Mouse (Mus musculus): ENCODE results near the gene Chil1.

The Chil1 gene

GRCm38 (mm10) chr1:134182025-134182424 lies at the start of gene Chil1:
Gene Chil1 (plus strand): TSS chr1:134182176.
- DNase-seq = no peak

GRCm38 (mm10) chr1:134133316-134133715 lies 48.7 kb upstream of the Chil1 start:
- DNase-seq = no peak

DNA sequence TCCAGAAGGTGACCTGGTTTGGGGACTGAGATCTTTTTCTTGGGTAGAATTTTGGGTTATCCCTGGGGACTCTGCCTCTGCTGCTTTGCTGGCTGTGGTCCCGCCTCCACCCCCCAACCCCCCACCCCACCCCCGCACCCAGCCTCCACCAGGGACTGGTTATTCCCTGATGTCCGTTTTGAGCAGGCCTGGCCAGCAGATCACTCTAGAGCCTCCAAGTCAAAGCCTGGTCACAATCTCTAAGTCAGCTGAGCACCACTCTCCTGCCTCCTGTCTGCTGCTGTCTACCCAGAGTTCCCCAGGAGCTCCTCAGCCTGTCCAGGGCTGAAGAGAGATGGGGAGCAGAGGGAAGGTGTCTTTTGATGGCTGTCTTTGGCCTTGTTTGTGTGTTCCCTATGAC lies 45.6 kb upstream of the Chil1 start:
- no peak for DNase-seq

GRCm38 (mm10) chr1:134138424-134138823 lies 43.6 kb upstream of the Chil1 start:
- no peak for DNase-seq

GRCm38 (mm10) chr1:134142363-134142794 lies 39.6 kb upstream of the Chil1 start:
- DNase-seq = no peak

DNA sequence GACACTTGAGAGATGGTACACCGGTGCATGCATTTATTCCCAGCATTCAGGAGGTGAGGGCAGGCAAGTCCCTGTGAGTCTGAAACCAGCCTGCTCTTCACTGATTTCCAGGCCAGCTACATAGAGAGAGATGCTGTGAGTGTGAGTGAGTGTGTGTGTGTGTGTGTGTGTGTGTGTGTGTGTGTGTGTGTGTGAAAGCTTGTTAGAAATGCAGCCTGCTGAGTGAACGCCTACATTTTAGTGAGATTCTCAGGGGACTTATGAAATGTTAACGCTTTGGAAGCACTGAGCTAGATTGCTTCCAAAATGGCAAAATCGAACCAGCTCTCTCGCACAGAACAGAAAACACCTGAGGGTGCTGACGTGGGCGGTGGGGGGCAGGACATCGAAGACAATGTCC lies 35.9 kb upstream of the Chil1 start:
- no peak for DNase-seq

GRCm38 (mm10) chr1:134150076-134150475 lies 31.9 kb upstream of the Chil1 start:
- no peak for DNase-seq

DNA sequence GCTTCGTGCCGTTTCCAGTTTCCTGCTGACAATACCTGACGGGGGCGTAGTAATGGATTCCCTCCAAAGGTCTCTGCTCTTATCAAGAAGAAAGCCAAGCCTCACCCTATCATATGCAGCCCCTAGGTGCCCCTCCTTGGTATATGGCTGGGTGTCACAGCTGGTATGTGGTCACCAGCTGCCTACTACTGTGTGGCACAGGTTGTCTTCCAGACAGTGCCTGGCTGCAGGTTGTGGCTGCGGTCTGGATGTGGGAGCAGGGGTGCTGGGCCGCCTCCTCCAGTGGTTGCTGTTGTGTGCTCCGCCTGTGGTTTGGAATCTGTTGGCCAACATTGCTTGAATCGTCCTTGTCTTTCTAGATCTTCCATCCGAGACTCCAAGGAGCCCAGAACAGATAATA lies 31.2 kb upstream of the Chil1 start:
- no peak for DNase-seq

- peak; percentile 10 to 63 for DNase-seq
These were observed 30.1 kb upstream of the Chil1 start for GRCm38 (mm10) chr1:134151655-134152412.

DNA sequence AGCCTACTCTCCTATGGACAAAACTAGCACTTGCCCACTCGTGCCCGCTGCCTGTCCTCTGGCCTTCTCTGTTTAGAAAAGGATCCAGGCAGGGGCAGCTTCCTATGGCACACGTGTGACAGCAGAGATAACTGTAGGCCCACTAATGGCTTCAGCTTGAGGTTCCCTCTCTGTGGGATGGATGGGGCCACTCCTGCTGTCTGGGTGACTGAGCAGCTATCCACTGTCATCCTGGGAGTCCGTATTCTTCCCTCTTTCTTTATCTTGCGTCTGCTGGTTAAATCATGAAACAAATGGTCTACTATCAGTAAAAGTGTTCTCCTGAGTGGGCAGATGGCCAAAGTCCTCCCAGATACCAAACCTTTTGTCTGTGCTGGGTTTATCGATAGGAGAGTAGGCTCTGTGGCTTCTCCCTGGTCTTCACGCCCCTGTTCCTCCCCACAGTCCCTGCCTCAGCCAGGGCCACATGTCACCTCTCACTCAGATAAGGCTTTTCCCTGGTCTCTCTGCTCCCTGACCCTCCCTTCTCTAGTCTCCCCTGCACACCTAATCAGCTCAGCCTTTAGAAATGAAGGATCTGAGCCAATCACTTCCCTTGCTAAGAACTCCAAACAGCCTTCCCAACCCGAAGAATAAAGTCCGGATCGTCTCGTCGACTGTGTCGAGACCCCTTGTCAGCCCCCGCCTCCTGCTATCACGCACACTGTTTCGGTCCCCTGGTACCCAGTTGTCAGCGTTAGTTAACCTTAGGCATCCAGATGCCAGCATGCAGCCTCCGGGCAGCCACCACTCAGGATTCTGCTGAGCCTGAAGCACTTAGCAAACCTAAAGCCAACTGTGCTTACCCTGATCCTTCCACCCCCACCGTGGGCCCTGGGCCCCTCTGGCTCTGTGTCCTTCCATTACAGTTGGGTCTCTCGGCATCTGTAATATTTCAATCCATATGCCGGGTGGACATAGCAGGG lies 29.1 kb upstream of the Chil1 start:
- no peak for DNase-seq

- no peak for DNase-seq
These were observed 27.9 kb upstream of the Chil1 start for GRCm38 (mm10) chr1:134154121-134154520.

GRCm38 (mm10) chr1:134154655-134155054 lies 27.3 kb upstream of the Chil1 start:
- DNase-seq = no peak

DNA sequence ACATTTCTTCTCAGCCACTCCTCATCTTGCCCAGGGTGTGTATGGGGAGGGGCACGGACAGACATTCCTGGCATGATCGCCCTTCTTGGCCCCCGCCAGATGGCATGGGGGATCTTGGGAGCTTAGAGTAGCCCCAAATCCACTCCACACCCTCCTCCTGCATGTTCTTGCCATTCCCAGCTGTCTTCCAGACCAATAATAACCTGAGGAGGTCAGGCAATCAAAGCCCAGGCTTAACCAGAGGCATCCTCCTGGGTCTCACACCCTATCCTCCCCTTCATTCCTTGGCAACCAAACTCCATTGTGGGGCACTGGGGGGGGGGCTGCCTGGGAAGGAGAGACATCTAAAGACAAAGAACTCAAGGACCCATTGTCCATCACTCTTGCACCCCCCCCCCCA lies 21.6 kb upstream of the Chil1 start:
- DNase-seq = no peak

GRCm38 (mm10) chr1:134161399-134161798 lies 20.6 kb upstream of the Chil1 start:
- no peak for DNase-seq

DNA sequence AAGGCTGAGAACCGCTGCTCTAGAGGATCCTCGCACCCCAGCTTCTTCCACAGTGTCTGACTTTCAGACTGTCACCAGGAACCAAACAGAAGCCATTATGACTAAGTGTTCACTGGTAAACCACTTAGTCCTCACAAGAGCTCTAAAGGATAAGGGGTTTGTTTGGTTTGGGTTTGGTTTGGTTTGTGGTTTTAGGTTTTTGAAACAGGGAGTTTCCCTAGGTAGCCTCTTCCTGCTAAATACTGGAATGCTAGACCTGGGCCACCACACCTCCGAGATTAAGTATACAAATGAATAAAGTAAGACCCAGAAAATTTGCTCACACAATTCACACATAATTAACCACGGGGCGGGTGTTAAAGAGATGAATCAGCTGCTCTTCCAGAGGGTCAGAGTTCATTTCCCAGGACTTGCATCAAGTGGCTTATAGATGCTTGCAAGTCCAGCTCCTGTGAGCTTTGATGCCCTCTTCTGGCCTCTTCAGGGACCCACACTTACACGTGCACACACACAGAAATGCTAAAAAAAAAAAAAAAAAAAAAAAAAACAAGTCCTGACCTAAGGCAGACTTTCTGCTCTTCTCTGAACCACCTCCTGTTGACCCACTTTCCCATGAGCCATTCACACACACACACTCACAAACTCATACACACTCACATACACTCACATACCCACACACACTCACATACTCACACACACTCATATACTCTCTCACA lies 19.3 kb upstream of the Chil1 start:
- no peak for DNase-seq

DNA sequence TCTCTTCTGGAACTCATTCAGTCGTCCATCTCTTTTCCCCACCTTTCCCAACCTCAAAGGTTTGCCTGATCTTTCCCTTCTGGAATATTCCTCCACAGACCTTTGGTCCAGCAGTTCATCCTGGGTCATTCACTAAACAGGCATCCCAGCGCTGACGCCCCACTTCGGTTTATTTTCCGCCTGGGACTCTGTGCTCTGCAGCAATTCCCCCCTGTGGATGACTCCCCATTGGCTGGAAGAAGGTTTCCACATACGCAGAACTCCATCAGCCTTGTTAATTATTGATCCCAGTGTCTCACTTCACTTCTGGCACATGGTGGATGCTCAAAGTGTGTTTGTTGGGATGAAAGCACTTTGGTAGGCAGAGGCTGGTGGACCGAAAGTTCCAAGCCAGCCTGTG lies 18.5 kb upstream of the Chil1 start:
- no peak for DNase-seq

- no peak for DNase-seq
These were observed 17.5 kb upstream of the Chil1 start for GRCm38 (mm10) chr1:134164454-134164853.

DNA sequence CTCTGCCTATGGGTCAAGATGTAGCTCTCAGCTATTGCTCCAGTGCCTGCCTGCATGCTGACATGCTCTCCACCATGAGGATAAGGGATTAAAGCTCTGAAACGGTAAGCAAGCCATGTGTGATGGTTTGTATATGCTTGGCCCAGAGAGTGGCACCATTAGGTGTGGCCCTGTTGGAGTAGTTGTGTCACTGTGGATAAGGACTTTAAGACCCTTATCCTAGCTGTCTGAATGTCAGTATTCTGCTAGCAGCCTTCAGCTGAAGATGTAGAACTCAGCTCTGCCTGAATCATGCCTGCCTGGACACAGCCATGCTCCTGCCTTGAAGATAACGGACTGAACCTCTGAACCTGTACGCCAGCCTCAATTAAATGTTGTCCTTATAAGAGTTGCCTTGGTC lies 15.4 kb upstream of the Chil1 start:
- no peak for DNase-seq

DNA sequence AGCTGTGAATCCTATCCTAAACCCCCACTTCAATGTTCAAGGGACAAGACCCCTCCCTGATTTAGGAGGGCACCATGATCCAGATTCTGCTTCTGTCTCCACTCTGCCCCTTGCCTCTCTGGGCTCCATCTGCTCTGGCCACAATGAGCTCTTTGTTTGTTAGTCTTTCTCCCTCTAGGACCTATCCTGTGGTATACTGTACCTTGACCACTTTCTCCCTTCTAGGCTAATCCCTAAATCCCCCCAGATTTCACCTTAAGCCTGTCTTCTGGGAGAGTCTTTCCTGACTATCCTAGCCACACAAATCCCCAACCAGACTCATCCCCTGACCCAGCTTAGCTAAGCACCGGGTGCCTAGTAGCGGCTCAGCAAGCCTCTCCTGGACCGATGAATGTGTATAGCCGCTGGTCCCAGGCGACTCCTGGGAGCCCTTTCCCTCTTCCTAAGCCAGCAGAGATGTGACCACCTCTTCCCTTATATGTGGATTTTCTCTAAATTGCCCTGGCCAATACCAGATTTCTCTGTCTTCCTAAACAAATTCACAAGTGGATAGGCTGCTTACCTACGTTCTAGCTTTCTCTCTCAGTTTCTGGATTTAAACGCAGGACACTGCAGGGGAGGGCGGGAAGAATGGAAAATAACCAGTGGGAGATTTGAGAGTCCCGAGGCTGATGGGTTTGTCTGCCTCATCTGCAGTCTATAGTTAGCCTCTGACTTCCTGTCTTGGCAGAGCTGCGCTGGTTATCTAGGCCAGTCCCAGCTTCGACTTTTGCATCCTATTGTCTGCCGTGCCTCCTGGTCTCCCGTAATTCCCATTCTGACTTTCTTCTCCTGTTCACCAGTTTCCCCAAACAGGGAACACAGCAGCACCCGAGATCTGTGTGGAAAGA lies 14.3 kb upstream of the Chil1 start:
- no peak for DNase-seq

DNA sequence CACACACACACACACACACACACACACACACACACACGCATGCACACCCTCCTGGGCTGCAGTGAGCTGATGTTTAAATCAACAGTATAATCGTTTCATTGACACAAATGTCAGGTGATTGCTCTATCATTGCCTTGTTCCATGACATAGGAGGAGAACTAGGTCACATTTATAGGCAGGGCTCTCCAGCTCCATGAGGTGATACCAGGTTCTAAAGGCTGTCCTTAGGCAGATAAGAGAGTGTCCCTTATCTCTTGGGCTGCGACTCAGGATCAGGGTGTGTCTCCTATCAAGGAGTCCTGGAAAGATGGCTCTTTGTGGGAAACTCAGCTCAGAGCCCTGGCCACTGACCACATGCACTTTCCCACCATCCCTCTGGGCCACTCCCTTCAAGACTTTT lies 13.4 kb upstream of the Chil1 start:
- no peak for DNase-seq

DNA sequence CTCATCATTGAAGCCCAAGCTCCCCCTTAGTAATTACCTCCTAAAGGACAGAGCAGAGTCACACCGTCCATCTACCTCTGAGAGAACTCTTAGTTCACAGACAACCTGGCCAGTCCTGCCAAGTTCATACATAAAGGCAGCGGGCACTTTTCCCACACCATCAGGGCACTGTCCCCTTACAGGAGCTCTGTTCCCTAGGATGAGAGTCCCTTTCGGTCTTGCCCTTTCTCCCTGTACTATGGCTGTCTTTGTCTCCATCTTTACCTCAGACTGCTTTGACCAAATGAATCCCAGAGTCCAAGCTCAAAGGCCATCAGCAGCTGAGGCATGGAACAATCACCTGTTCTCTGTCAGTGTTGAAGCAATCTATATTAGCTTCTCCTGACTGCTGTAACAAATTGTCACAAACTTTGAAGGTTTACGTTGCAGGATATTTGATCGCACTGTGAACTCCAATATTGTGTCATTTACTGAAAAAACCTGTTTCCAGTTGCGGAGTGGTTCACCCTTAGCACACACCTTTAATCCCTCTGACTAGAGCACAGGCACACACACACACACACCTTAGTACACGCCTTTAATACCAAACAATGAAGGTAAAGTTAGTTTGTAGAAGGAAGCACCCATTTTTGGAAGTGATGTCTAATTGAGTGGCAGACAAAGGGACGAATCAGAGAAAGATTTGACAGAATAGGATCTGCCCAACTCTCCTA lies 12.8 kb upstream of the Chil1 start:
- DNase-seq = no peak

DNA sequence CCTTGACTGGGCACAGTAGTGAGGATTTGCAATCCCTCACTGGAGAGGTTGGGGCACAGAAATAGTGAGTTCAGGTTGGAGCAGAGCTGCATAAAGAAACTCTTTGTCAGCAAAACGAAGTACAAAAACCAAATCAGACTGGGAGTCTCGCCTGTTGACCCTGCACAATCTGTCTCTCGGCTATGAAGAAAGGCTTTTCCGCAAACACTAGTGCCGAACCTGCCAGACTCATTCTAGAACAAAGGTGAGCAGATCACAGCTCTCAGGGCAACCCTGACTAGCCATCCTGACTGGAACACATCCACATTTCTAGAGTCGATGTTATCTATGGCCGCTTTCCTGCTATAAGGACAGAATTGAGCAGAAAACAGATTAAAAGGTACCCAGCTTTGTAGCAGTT lies 8.9 kb upstream of the Chil1 start:
- no peak for DNase-seq
